Mouse (Mus musculus) heart, embryonic 13.5 days (tissue): Measurements from ENCODE around the gene Hbb-bh1. TPM values are rescaled to one million over a fixed set of nuclear protein-coding genes. Genes with fewer than 3 reads are reported as not detected.
"Not testable (repeated sequence)": the region's sequence is repeated elsewhere in the genome, so short reads cannot be mapped to it uniquely, and the experiment has no call there.

ENCODE experiments used
- ATAC-seq: fragments of 200-750 bp; cut with Nextera tagmentation; 2 replicates; pipeline ENCODE4 v1.8.0; 2017; ENCODE audit warnings: moderate TSS enrichment; ENCODE audit not compliant: insufficient number of reproducible peaks, low FRiP score, low TSS enrichment; ENCODE audit errors: extremely low read depth
- H3K27ac ChIP-seq: fragments of 300-500 bp; sonication (generic); replicated peaks from 2 replicates; pipeline ENCODE4 v1.5.1; 2015; ENCODE audit warnings: moderate library complexity, mild to moderate bottlenecking, inconsistent platforms
- H3K27me3 ChIP-seq: fragments of 300-500 bp; sonication (generic); replicated peaks from 2 replicates; pipeline ENCODE4 v1.6.1; 2015; ENCODE audit warnings: mild to moderate bottlenecking, inconsistent platforms
- H3K36me3 ChIP-seq: fragments of 300-500 bp; sonication (generic); 2 replicates; pipeline ENCODE4 v1.6.1; 2015; ENCODE audit warnings: mild to moderate bottlenecking, inconsistent platforms
- H3K4me1 ChIP-seq: fragments of 300-500 bp; sonication (generic); 2 replicates; pipeline ENCODE4 v1.6.1; 2015; ENCODE audit warnings: inconsistent platforms
- H3K4me2 ChIP-seq: fragments of 300-500 bp; sonication (generic); 2 replicates; pipeline ENCODE4 v1.6.1; 2015; ENCODE audit warnings: inconsistent platforms, mild to moderate bottlenecking, moderate library complexity
- H3K4me3 ChIP-seq: fragments of 300-500 bp; sonication (generic); 2 replicates; pipeline ENCODE4 v1.5.1; 2015; ENCODE audit warnings: moderate library complexity, mild to moderate bottlenecking, inconsistent platforms
- H3K9ac ChIP-seq: fragments of 300-500 bp; sonication (generic); 2 replicates; pipeline ENCODE4 v1.6.1; 2015; ENCODE audit warnings: inconsistent platforms, mild to moderate bottlenecking, moderate library complexity
- H3K9me3 ChIP-seq: fragments of 300-500 bp; sonication (generic); 2 replicates; pipeline ENCODE4 v1.6.1; 2016; ENCODE audit warnings: inconsistent platforms
- WGBS: fragments of 180-500 bp; shearing (Covaris S2); methylation state at CpG from one replicate; pipeline ENCODE4 v1.1.7; 2015; ENCODE audit warnings: mixed read lengths; 5-methylcytosine and 5-hydroxymethylcytosine counted together
- polyA plus RNA-seq: library from polyadenylated mRNA; unstranded; fragments of >200 nt; fragmentation: Nextera tagmentation; extraction: Ambion mirVana; gene quantifications from 2 replicates; pipeline ENCODE4 v1.2.1, GENCODE M21; 2015

Gene Hbb-bh1
- polyA plus RNA-seq, 1 experiment from 2014 or later, result 536 TPM

- peak overlapping the region; percentile 16; the same call in 1 of the 2 replicates for H3K4me3 ChIP-seq
- ATAC-seq, result no peak
- no peak overlapping the region for H3K9ac ChIP-seq
- H3K4me1 ChIP-seq, result peaks cover 9% of the 10 kb centered on the region
- peak overlapping the region; percentile 28 for H3K4me2 ChIP-seq
- no peaks in the 10 kb centered on the region for H3K27me3 ChIP-seq
- H3K36me3 ChIP-seq, result no peaks in the 10 kb centered on the region
- 43% methylated on average over 1 of the region's 1 CpGs for WGBS
- peak overlapping the region; percentile 54 for H3K27ac ChIP-seq
- no peaks in the 10 kb centered on the region for H3K9me3 ChIP-seq
Measured at GRCm38 (mm10) chr7:103811223-103811845, 31.6 kb downstream of the Hbb-bh1 start.

- Histone ChIP-seq H3K9me3 (no peaks in the 10 kb centered on the region), H3K27me3 (no peaks in the 10 kb centered on the region), H3K36me3 (no peaks in the 10 kb centered on the region), H3K4me3 (no peak overlapping the region), H3K4me1 (peaks cover 9% of the 10 kb centered on the region), H3K27ac (no peak overlapping the region), H3K9ac (no peak overlapping the region), H3K4me2 (no peak overlapping the region; the same call in 1 of the 2 replicates)
- ATAC-seq, result no peak
- 66% methylated on average over 3 of the region's 3 CpGs for WGBS
Measured at GRCm38 (mm10) chr7:103810746-103811145, 32.2 kb downstream of the Hbb-bh1 start.

GRCm38 (mm10) chr7:103810296-103810695 lies 32.7 kb downstream of the Hbb-bh1 start:
- Histone ChIP-seq H3K4me3 (no peak overlapping the region), H3K27ac (no peak overlapping the region), H3K36me3 (no peaks in the 10 kb centered on the region), H3K9me3 (no peaks in the 10 kb centered on the region), H3K4me1 (peaks cover 9% of the 10 kb centered on the region), H3K4me2 (peak overlapping the region; percentile 29; the same call in 1 of the 2 replicates), H3K9ac (no peak overlapping the region), H3K27me3 (no peaks in the 10 kb centered on the region)
- WGBS, result 68% methylated on average over 1 of the region's 1 CpGs
- no peak for ATAC-seq

GRCm38 (mm10) chr7:103809801-103810155 lies 33.2 kb downstream of the Hbb-bh1 start:
- WGBS, result 37% methylated on average over 1 of the region's 1 CpGs
- H3K4me2 ChIP-seq, result peak overlapping the region; percentile 29
- no peak for ATAC-seq
- peak overlapping the region; percentile 50; the same call in 1 of the 2 replicates for H3K27ac ChIP-seq
- no peaks in the 10 kb centered on the region for H3K36me3 ChIP-seq
- no peak overlapping the region for H3K9ac ChIP-seq
- no peaks in the 10 kb centered on the region for H3K27me3 ChIP-seq
- H3K4me1 ChIP-seq, result peaks cover 9% of the 10 kb centered on the region
- H3K4me3 ChIP-seq, result no peak overlapping the region
- no peaks in the 10 kb centered on the region for H3K9me3 ChIP-seq

- ATAC-seq, result no peak
- Histone ChIP-seq H3K9me3 (no peaks in the 10 kb centered on the region), H3K4me2 (peak overlapping the region; percentile 29), H3K36me3 (no peaks in the 10 kb centered on the region), H3K27me3 (no peaks in the 10 kb centered on the region), H3K27ac (peak overlapping the region; percentile 50; the same call in 1 of the 2 replicates), H3K4me3 (no peak overlapping the region), H3K9ac (no peak overlapping the region; the same call in 1 of the 2 replicates), H3K4me1 (peaks cover 9% of the 10 kb centered on the region)
- 28% methylated on average over 5 of the region's 5 CpGs for WGBS
Measured at GRCm38 (mm10) chr7:103808971-103809800, 33.8 kb downstream of the Hbb-bh1 start.

GRCm38 (mm10) chr7:103808120-103808519 lies 34.8 kb downstream of the Hbb-bh1 start:
- not testable (repeated sequence) for H3K27ac ChIP-seq, H3K9ac ChIP-seq, H3K9me3 ChIP-seq, ATAC-seq, H3K4me1 ChIP-seq, H3K4me3 ChIP-seq, H3K27me3 ChIP-seq, H3K36me3 ChIP-seq, H3K4me2 ChIP-seq
- 54% methylated on average over 2 of the region's 2 CpGs for whole genome bisulfite sequencing

- Histone ChIP-seq H3K27me3 (no peaks in the 10 kb centered on the region), H3K36me3 (no peaks in the 10 kb centered on the region), H3K4me2 (no peak overlapping the region), H3K9me3 (0 out of 2 replicates have a peak, but pooled peaks cover 2% of the 10 kb centered on the region), H3K4me1 (peaks cover 9% of the 10 kb centered on the region), H3K27ac (no peak overlapping the region), H3K4me3 (no peak overlapping the region), H3K9ac (no peak overlapping the region)
- 63% methylated on average over 1 of the region's 1 CpGs for WGBS
- no peak for ATAC-seq
Measured at GRCm38 (mm10) chr7:103806856-103807255, 36.1 kb downstream of the Hbb-bh1 start.

- H3K9me3 ChIP-seq, result no peaks in the 10 kb centered on the region
- H3K27ac ChIP-seq, result no peak overlapping the region
- ATAC-seq, result no peak; the same call in 1 of the 2 replicates
- no peak overlapping the region for H3K4me3 ChIP-seq
- no peaks in the 10 kb centered on the region for H3K36me3 ChIP-seq
- H3K4me1 ChIP-seq, result no peaks in the 10 kb centered on the region
- H3K27me3 ChIP-seq, result no peaks in the 10 kb centered on the region
- WGBS, result 22% methylated on average over 4 of the region's 4 CpGs
- H3K4me2 ChIP-seq, result no peak overlapping the region
- H3K9ac ChIP-seq, result no peak overlapping the region
Measured at GRCm38 (mm10) chr7:103792669-103793388, 50.1 kb downstream of the Hbb-bh1 start.

- Histone ChIP-seq H3K9ac (no peak within 1 kb of the TSS), H3K4me3 (no peak within 1 kb of the TSS), H3K36me3 (no peaks in the 10 kb centered on the region), H3K9me3 (no peaks in the 10 kb centered on the region), H3K4me2 (no peak within 1 kb of the TSS), H3K4me1 (no peaks in the 10 kb centered on the region), H3K27ac (no peak within 1 kb of the TSS), H3K27me3 (no peaks in the 10 kb centered on the region)
- no peak for ATAC-seq
- WGBS, result 64% methylated on average over 3 of the region's 3 CpGs
Measured at GRCm38 (mm10) chr7:103791721-103792120, 51.2 kb downstream of the Hbb-bh1 start, which contains the start of gene Olfr67. TSS of gene Olfr67 (minus strand) at chr7:103791821.
